Mouse (Mus musculus) MEL (cell line): Measurements from ENCODE around the gene Agbl2. TPM values are rescaled to one million over a fixed set of nuclear protein-coding genes. Genes with fewer than 3 reads are reported as not detected.

Experiments used
- DNase-seq: peaks from one replicate; pipeline ENCODE4 v3.0.0; 2011; ENCODE audit warnings: low read depth, low spot score
- H3K27ac ChIP-seq: 2 replicates; pipeline ENCODE4 v1.5.1; 2012; ENCODE audit warnings: low read depth, mild to moderate bottlenecking, control low read depth, low read length, moderate library complexity; ENCODE audit not compliant: control insufficient read depth
- H3K27me3 ChIP-seq, 2 experiments: fragments of 150-350 bp in 1 of 2; sonication (generic) in 1 of 2; 2 replicates each; pipeline ENCODE4 v1.6.1; 2012; ENCODE audit warnings: low read length in 2 of 2, mild to moderate bottlenecking in 2 of 2, improper control_type of control experiment in 1 of 2, moderate library complexity in 1 of 2; ENCODE audit not compliant: insufficient read depth in 2 of 2, control insufficient read depth in 1 of 2
- H3K36me3 ChIP-seq, 2 experiments: 2 replicates each; pipeline ENCODE4 v1.6.1; 2012 to 2014; ENCODE audit warnings: low read length in 2 of 2, improper control_type of control experiment in 1 of 2, inconsistent platforms in 1 of 2, mild to moderate bottlenecking in 1 of 2; ENCODE audit not compliant: insufficient read depth in 2 of 2, control insufficient read depth in 1 of 2
- H3K4me1 ChIP-seq, 2 experiments: fragments of 150-350 bp in 1 of 2; sonication (generic) in 1 of 2; 2 replicates each; pipeline ENCODE4 v1.6.1; 2012; ENCODE audit warnings: low read length in 2 of 2, improper control_type of control experiment in 1 of 2, mild to moderate bottlenecking in 1 of 2; ENCODE audit not compliant: insufficient read depth in 2 of 2, control insufficient read depth in 1 of 2
- H3K4me3 ChIP-seq, 2 experiments: fragments of 150-350 bp in 1 of 2; sonication (generic) in 1 of 2; 2 replicates each; pipeline ENCODE4 v1.5.1; 2012; ENCODE audit warnings: low read depth in 2 of 2, low read length in 2 of 2, mild to moderate bottlenecking in 2 of 2, moderate library complexity in 2 of 2, control low read depth in 1 of 2, improper control_type of control experiment in 1 of 2; ENCODE audit not compliant: control insufficient read depth in 1 of 2, insufficient read depth in 1 of 2
- H3K79me2 ChIP-seq: 2 replicates; pipeline ENCODE4 v1.6.1; 2012; ENCODE audit warnings: mild to moderate bottlenecking, low read length, moderate library complexity; ENCODE audit not compliant: control insufficient read depth, poor library complexity, insufficient read depth
- H3K9ac ChIP-seq: 2 replicates; pipeline ENCODE4 v1.6.1; 2012; ENCODE audit warnings: low read depth, mild to moderate bottlenecking, control low read depth, low read length, moderate library complexity; ENCODE audit not compliant: control insufficient read depth, poor library complexity, severe bottlenecking
- H3K9me3 ChIP-seq: fragments of 150-350 bp; sonication (generic); replicated peaks from 2 replicates; pipeline ENCODE4 v1.6.1; 2012; ENCODE audit warnings: mild to moderate bottlenecking, low read length, improper control_type of control experiment, moderate library complexity; ENCODE audit not compliant: insufficient read depth
- BHLHE40 ChIP-seq: IDR thresholded peaks from 2 replicates; pipeline ENCODE4 v1.6.1; 2012; ENCODE audit warnings: low read depth, mild to moderate bottlenecking, inconsistent platforms, low read length, improper control_type of control experiment, borderline replicate concordance
- CHD2 ChIP-seq: IDR thresholded peaks from 2 replicates; pipeline ENCODE4 v1.6.1; 2011; ENCODE audit warnings: low read length, improper control_type of control experiment
- EP300 ChIP-seq, 2 experiments: IDR thresholded peaks; 2 replicates each; pipeline ENCODE4 v1.6.1; 2011; ENCODE audit warnings: improper control_type of control experiment in 2 of 2, low read length in 2 of 2, low read depth in 1 of 2, mild to moderate bottlenecking in 1 of 2
- ETS1 ChIP-seq: IDR thresholded peaks from 2 replicates; pipeline ENCODE4 v1.6.1; 2012; ENCODE audit warnings: low read depth, mild to moderate bottlenecking, inconsistent platforms, low read length, improper control_type of control experiment, moderate library complexity
- HCFC1 ChIP-seq: IDR thresholded peaks from 2 replicates; pipeline ENCODE4 v1.6.1; 2012; ENCODE audit warnings: low read depth, mild to moderate bottlenecking, inconsistent platforms, low read length, improper control_type of control experiment, moderate library complexity
- MAFK ChIP-seq: IDR thresholded peaks from 2 replicates; pipeline ENCODE4 v1.6.1; 2011; ENCODE audit warnings: low read depth, mild to moderate bottlenecking, low read length, improper control_type of control experiment, borderline replicate concordance
- MAZ ChIP-seq: IDR thresholded peaks from 2 replicates; pipeline ENCODE4 v1.6.1; 2012; ENCODE audit warnings: low read depth, mild to moderate bottlenecking, inconsistent platforms, low read length, improper control_type of control experiment
- MXI1 ChIP-seq: IDR thresholded peaks from 2 replicates; pipeline ENCODE4 v1.6.1; 2011; ENCODE audit warnings: mild to moderate bottlenecking, low read depth, low read length, improper control_type of control experiment
- MYB ChIP-seq: IDR thresholded peaks from 2 replicates; pipeline ENCODE4 v1.6.1; 2011; ENCODE audit warnings: mild to moderate bottlenecking, low read depth, low read length, improper control_type of control experiment
- POLR2AphosphoS2 ChIP-seq: IDR thresholded peaks from 2 replicates; pipeline ENCODE4 v1.6.1; 2011; ENCODE audit warnings: low read length, improper control_type of control experiment
- RCOR1 ChIP-seq: IDR thresholded peaks from 2 replicates; pipeline ENCODE4 v1.6.1; 2012; ENCODE audit warnings: low read depth, mild to moderate bottlenecking, inconsistent platforms, low read length, improper control_type of control experiment
- TCF12 ChIP-seq: IDR thresholded peaks from 2 replicates; pipeline ENCODE4 v1.6.1; 2014; ENCODE audit warnings: low read depth, mild to moderate bottlenecking, inconsistent platforms, low read length, improper control_type of control experiment, moderate library complexity
- USF1 ChIP-seq: IDR thresholded peaks from 2 replicates; pipeline ENCODE4 v1.6.1; 2014; ENCODE audit warnings: low read depth, mild to moderate bottlenecking, inconsistent platforms, low read length, improper control_type of control experiment, moderate library complexity
- ZMIZ1 ChIP-seq: IDR thresholded peaks from 2 replicates; pipeline ENCODE4 v1.6.1; 2012; ENCODE audit warnings: low read depth, mild to moderate bottlenecking, inconsistent platforms, low read length, improper control_type of control experiment, moderate library complexity
- ZNF384 ChIP-seq: IDR thresholded peaks from 2 replicates; pipeline ENCODE4 v1.6.1; 2012; ENCODE audit warnings: low read depth, mild to moderate bottlenecking, inconsistent platforms, low read length, improper control_type of control experiment
- polyA plus RNA-seq, 2 experiments: library from polyadenylated mRNA; stranded (reverse) in 1 of 2; unstranded in 1 of 2; fragments of >175 nt in 1 of 2; fragments of >200 nt in 1 of 2; gene quantifications; 2 replicates each; pipeline versions ENCODE4 v1.2.1 to v1.2.4; 2012; ENCODE audit warnings: low replicate concordance in 2 of 2, low read depth in 1 of 2; ENCODE audit not compliant: insufficient read length in 2 of 2, insufficient read depth in 1 of 2, missing spikeins in 1 of 2
- total RNA-seq: library from RNA; depleted of rRNA; stranded (reverse); fragments of 300-350 nt; gene quantifications from 2 replicates; pipeline ENCODE4 v1.2.3, GENCODE M21; 2012

The Agbl2 gene
- total and polyA plus RNA-seq, 3 experiments, result not detected

DNA sequence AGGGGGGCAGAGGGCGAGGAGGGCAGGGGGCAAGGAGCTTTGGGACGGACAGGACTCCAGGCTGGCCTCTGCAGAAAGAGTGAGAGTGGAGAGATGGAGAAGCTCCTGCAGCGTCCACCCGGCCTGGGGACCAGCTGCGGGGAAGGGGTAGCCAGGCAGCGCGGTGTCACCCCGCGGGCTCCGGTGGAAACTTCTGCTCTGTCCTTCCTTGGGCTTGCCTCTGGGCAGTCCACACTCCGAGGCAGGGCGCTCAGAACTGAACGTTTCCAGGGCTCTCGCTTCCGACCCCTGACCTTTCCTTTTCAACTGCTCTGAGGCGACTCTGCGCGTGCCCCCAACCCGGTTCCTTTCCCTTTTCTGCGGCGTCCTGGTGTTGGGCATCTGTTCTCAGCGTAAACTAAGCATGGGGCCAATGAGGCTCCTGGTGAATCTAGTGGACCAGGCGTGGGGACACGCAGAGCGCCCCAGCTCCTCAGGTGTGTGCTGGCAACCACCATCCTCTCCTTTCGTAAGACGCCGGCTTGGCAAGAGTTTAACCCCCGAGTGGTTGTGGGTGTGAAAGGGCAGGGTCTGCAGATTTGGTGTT, 467 bp downstream of the Agbl2 start:
- no peak for TF ChIP-seq ZMIZ1
- TF ChIP-seq MAFK, result no peak
- no peak for TF ChIP-seq ZNF384
- no peak for TF ChIP-seq CHD2
- no peak for TF ChIP-seq MAZ
- TF ChIP-seq MXI1, result no peak
- TF ChIP-seq RCOR1, result no peak
- no peak for TF ChIP-seq USF1
- no peak for TF ChIP-seq EP300 (IDR thresholded peaks at IDR 0.05; ENCODE audit: low read depth in 1 of 2, low read length in 2 of 2)
- no peak for TF ChIP-seq POLR2AphosphoS2
- TF ChIP-seq ETS1, result no peak
- TF ChIP-seq BHLHE40, result no peak
- H3K4me1 ChIP-seq, result no peaks in the 10 kb centered on the region
- H3K9ac ChIP-seq, result no peak overlapping the region
- peaks cover 4 to 21% of the 10 kb centered on the region in 2 experiments for H3K36me3 ChIP-seq
- no peak for DNase-seq
- no peaks in the 10 kb centered on the region for H3K9me3 ChIP-seq
- H3K4me3 ChIP-seq, result no peak overlapping the region
- H3K27me3 ChIP-seq, result no peaks in the 10 kb centered on the region
- H3K27ac ChIP-seq, result no peak overlapping the region
- no peaks in the 10 kb centered on the region for H3K79me2 ChIP-seq

DNA sequence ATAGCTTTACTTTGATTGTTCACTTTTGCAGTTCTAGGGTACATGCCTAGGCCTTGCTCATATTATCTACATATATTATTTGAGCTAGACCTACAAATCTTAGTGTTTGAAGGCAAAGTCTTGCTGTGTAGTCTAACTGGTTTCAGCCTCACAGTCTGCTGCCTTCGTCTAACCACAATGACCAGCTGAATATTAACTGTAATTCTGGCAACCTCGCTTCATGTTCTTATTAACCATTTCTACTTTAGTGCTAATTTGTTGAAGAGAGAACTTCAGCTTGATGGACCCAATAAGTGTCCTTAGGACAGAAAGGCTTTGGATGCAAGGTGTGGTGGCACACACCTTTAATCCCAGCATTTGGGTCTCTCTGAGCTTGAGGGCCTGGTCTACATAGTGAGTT, 5.6 kb downstream of the Agbl2 start:
- Histone ChIP-seq H3K9me3 (no peaks in the 10 kb centered on the region), H3K36me3 (no peaks in the 10 kb centered on the region), H3K4me1 (no peaks in the 10 kb centered on the region), H3K79me2 (no peaks in the 10 kb centered on the region), H3K9ac (no peak overlapping the region), H3K4me3 (no peak overlapping the region), H3K27me3 (no peaks in the 10 kb centered on the region), H3K27ac (no peak overlapping the region)
- no peak for DNase-seq
- no peak for TF ChIP-seq MYB
- no peak for TF ChIP-seq MXI1
- TF ChIP-seq TCF12, result no peak
- TF ChIP-seq HCFC1, result no peak
